Mouse (Mus musculus): Measurements from ENCODE around the gene Zfyve19. TPM values are rescaled to one million over a fixed set of nuclear protein-coding genes. Genes with fewer than 3 reads are reported as not detected.
A peak's percentile ranks its signal among the peaks of the same experiment; 100 is the strongest.

The Zfyve19 gene
- polyA plus RNA-seq, 1 experiment from 2014 or later: 53.6 TPM

- WGBS: 40% methylated on average over 3 of the region's 3 CpGs
- no peaks in the 10 kb centered on the region for H3K9me3 ChIP-seq
- no peaks in the 10 kb centered on the region for H3K36me3 ChIP-seq
- H3K9ac ChIP-seq (replicated peaks): no peak overlapping the region
- ATAC-seq (ENCODE audit: low FRiP score, low read depth): no peak
- no peak overlapping the region for H3K4me2 ChIP-seq (replicated peaks)
- H3K4me1 ChIP-seq: peaks cover 15% of the 10 kb centered on the region
- no peak overlapping the region for H3K4me3 ChIP-seq
- H3K27me3 ChIP-seq: no peaks in the 10 kb centered on the region
- no peak overlapping the region for H3K27ac ChIP-seq (replicated peaks)
These were observed 9.5 kb upstream of the Zfyve19 start for GRCm38 (mm10) chr2:119198934-119199333.

DNA sequence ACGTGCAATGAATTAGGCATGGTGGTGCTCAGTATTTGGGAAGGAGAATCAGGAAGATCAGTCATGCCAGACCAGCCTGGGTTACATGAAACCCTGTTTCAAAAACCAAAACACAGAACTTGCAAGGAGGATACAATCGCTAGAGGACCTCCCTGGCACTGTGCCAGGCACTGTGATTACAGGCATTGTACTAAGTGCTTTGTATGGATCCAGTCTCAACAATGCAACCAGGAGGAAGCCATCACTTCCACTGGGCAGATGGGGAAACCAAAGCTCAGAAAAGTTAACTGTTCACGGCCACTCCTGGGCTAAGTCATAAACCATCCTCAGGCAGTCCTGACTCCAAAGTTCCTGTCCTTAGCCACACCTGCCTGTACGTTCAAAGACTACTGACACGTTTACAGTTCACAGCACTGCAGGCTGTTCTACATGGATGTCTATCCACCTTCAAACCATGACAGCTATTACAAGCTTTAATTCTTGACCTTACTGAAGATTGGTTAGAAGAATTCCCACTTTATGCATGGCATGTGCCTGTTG, 5.4 kb upstream of the Zfyve19 start:
- Histone ChIP-seq H3K4me1 (peaks cover 21% of the 10 kb centered on the region), H3K9ac (replicated peaks) (no peak overlapping the region), H3K4me3 (no peak overlapping the region), H3K36me3 (no peaks in the 10 kb centered on the region), H3K9me3 (no peaks in the 10 kb centered on the region), H3K27me3 (no peaks in the 10 kb centered on the region), H3K27ac (replicated peaks) (no peak overlapping the region), H3K4me2 (replicated peaks) (no peak overlapping the region)
- 75% methylated on average over 5 of the region's 5 CpGs for WGBS
- no peak for ATAC-seq (ENCODE audit: low FRiP score, low read depth)

DNA sequence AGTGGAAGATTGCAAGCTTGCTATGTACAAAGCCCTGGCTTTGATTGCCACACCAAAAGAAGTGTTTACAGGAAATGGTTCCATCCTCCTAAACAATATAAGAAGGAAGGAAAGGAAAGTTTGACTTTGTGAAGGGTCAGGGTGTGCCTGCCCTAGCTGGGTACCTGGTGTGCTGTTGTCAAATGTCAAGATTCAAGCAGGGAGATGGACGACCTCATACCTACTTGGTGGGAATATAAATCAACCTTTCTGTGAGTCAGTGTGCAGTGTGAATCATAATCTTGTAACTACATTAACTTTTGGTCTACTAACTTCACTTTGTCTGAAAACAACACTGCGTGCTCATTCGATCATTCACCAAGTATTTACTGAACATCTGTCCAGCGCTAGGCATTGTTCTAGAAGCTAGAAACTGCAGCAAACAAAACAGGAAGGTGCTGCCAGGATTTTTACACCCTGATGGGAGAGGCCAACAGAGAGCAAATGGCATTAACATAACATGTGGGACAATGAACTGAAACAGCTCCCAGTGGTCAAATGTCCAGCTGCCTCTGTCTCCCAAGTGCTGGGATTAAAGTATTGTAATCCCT, 4.5 kb upstream of the Zfyve19 start:
- Histone ChIP-seq H3K4me3 (no peak overlapping the region), H3K9ac (replicated peaks) (no peak overlapping the region), H3K9me3 (no peaks in the 10 kb centered on the region), H3K4me2 (replicated peaks) (no peak overlapping the region), H3K36me3 (no peaks in the 10 kb centered on the region), H3K27ac (replicated peaks) (no peak overlapping the region), H3K4me1 (peaks cover 21% of the 10 kb centered on the region), H3K27me3 (no peaks in the 10 kb centered on the region)
- WGBS: 76% methylated on average over 4 of the region's 4 CpGs
- ATAC-seq (ENCODE audit: low FRiP score, low read depth): no peak

- ATAC-seq (ENCODE audit: low FRiP score, low read depth): 0 out of 2 replicates have a peak, but pooled peaks have one; percentile 0
- Histone ChIP-seq H3K4me1 (peaks cover 22% of the 10 kb centered on the region), H3K4me2 (replicated peaks) (peak overlapping the region; percentile 71), H3K9ac (replicated peaks) (peak overlapping the region; percentile 69), H3K27ac (replicated peaks) (peak overlapping the region; percentile 86), H3K9me3 (no peaks in the 10 kb centered on the region), H3K36me3 (peaks cover 23% of the 10 kb centered on the region), H3K27me3 (no peaks in the 10 kb centered on the region), H3K4me3 (peak overlapping the region; percentile 69)
- WGBS: 32% methylated on average over 6 of the region's 6 CpGs
These were observed 465 bp upstream of the Zfyve19 start for GRCm38 (mm10) chr2:119207961-119208343.

GRCm38 (mm10) chr2:119209176-119209507, 725 bp downstream of the Zfyve19 start:
- WGBS: 2% methylated on average over 13 of the region's 13 CpGs
- 0 out of 2 replicates have a peak overlapping the region, but pooled peaks have one; percentile 39 for H3K27ac ChIP-seq (replicated peaks)

GRCm38 (mm10) chr2:119229775-119230704, 21.6 kb downstream of the Zfyve19 start, which contains the start of gene Ppp1r14d:
Gene Ppp1r14d, minus strand, starts transcription at chr2:119229906.
- Histone ChIP-seq H3K27me3 (peaks cover 13% of the 10 kb centered on the region; the same call in 1 of the 2 replicates), H3K4me1 (no peaks in the 10 kb centered on the region), H3K4me2 (replicated peaks) (no peak within 1 kb of the TSS), H3K4me3 (no peak within 1 kb of the TSS), H3K27ac (replicated peaks) (no peak within 1 kb of the TSS), H3K9me3 (no peaks in the 10 kb centered on the region), H3K36me3 (no peaks in the 10 kb centered on the region), H3K9ac (replicated peaks) (no peak within 1 kb of the TSS)
- 75% methylated on average over 6 of the region's 6 CpGs for WGBS
- no peak for ATAC-seq (ENCODE audit: low FRiP score, low read depth)

More at GRCm38 (mm10) chr2:119209176-119209507, 725 bp downstream of the Zfyve19 start:
- no peaks in the 10 kb centered on the region for H3K9me3 ChIP-seq
- peaks cover 16% of the 10 kb centered on the region for H3K4me1 ChIP-seq
- no peak for ATAC-seq (ENCODE audit: low FRiP score, low read depth)
- H3K4me3 ChIP-seq: peak overlapping the region; percentile 69
- no peaks in the 10 kb centered on the region for H3K27me3 ChIP-seq
- peak overlapping the region; percentile 62 for H3K4me2 ChIP-seq (replicated peaks)
- peaks cover 30% of the 10 kb centered on the region for H3K36me3 ChIP-seq
- H3K9ac ChIP-seq (replicated peaks): peak overlapping the region; percentile 79

- peaks cover 71% of the 10 kb centered on the region for H3K27me3 ChIP-seq
- H3K27ac ChIP-seq (replicated peaks): no peak overlapping the region
These were observed 28.3 kb downstream of the Zfyve19 start for GRCm38 (mm10) chr2:119236682-119237209.

GRCm38 (mm10) chr2:119237210-119237870, 28.9 kb downstream of the Zfyve19 start, which contains the start of gene Spint1:
Gene Spint1, plus strand, starts transcription at chr2:119237362.
- H3K4me2 ChIP-seq (replicated peaks): peak within 1 kb of the TSS; percentile 62
- no peak within 1 kb of the TSS for H3K9ac ChIP-seq (replicated peaks)
- no peak for ATAC-seq (ENCODE audit: low FRiP score, low read depth)
- H3K9me3 ChIP-seq: no peaks in the 10 kb centered on the region
- under 1% methylated on average over 70 of the region's 73 CpGs for WGBS
- H3K4me1 ChIP-seq: peaks cover 13% of the 10 kb centered on the region
- peaks cover 71% of the 10 kb centered on the region for H3K27me3 ChIP-seq
- H3K36me3 ChIP-seq: no peaks in the 10 kb centered on the region
- no peak within 1 kb of the TSS for H3K27ac ChIP-seq (replicated peaks)
- peak within 1 kb of the TSS; percentile 41 for H3K4me3 ChIP-seq

More at GRCm38 (mm10) chr2:119236682-119237209, 28.3 kb downstream of the Zfyve19 start:
- 6% methylated on average over 25 of the region's 25 CpGs for WGBS
- Histone ChIP-seq H3K4me1 (peaks cover 13% of the 10 kb centered on the region), H3K36me3 (no peaks in the 10 kb centered on the region), H3K9me3 (no peaks in the 10 kb centered on the region), H3K9ac (replicated peaks) (no peak overlapping the region), H3K4me2 (replicated peaks) (peak overlapping the region; percentile 62), H3K4me3 (peak overlapping the region; percentile 41)
- no peak for ATAC-seq (ENCODE audit: low FRiP score, low read depth)

DNA sequence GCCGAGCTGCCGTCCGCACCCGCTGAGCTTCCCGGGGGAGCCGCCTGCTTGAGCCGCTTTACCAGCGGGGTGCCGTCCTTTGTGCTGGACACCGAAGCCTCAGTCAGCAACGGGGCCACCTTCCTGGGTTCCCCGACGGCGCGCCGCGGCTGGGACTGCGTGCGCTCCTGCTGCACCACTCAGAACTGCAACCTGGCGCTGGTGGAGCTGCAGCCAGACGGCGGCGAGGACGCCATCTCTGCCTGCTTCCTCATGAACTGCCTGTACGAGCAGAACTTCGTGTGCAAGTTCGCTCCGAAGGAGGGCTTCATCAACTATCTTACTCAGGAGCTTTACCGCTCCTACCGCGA, 29.4 kb downstream of the Zfyve19 start:
- no peak for ATAC-seq (ENCODE audit: low FRiP score, low read depth)
- no peak overlapping the region for H3K27ac ChIP-seq (replicated peaks)
- H3K9ac ChIP-seq (replicated peaks): no peak overlapping the region
- no peaks in the 10 kb centered on the region for H3K36me3 ChIP-seq
- H3K4me2 ChIP-seq (replicated peaks): peak overlapping the region; percentile 62
- H3K4me3 ChIP-seq: peak overlapping the region; percentile 41
- WGBS: under 1% methylated on average over 31 of the region's 31 CpGs
- H3K4me1 ChIP-seq: peaks cover 13% of the 10 kb centered on the region
- H3K9me3 ChIP-seq: no peaks in the 10 kb centered on the region
- peaks cover 71% of the 10 kb centered on the region for H3K27me3 ChIP-seq

DNA sequence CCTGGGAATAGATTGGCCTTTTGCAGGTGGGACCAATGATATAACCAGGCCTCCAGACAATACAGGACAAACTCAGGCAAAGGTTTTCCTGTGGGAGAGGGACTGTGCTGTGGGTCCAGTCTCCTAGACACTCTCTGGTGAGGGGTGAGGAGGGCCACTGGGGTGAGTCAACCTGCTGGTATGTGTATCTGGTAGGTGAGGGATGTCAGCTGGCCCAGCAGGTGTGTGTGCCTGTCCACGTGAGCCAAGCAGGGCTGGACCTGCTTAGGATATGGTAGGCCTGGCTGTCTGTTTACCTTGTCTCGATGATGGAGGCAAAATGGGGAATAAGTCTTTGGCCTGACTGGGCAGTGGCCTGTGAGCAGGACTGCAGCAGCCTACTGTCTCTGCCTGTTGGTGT, 30.3 kb downstream of the Zfyve19 start:
- no peak overlapping the region for H3K4me2 ChIP-seq (replicated peaks)
- H3K4me1 ChIP-seq: peaks cover 13% of the 10 kb centered on the region
- peaks cover 69% of the 10 kb centered on the region for H3K27me3 ChIP-seq
- no peaks in the 10 kb centered on the region for H3K36me3 ChIP-seq
- no peak for ATAC-seq (ENCODE audit: low FRiP score, low read depth)
- no peaks in the 10 kb centered on the region for H3K9me3 ChIP-seq
- 91% methylated on average over 2 of the region's 2 CpGs for WGBS
- H3K9ac ChIP-seq (replicated peaks): no peak overlapping the region
- H3K4me3 ChIP-seq: no peak overlapping the region
- H3K27ac ChIP-seq (replicated peaks): no peak overlapping the region

DNA sequence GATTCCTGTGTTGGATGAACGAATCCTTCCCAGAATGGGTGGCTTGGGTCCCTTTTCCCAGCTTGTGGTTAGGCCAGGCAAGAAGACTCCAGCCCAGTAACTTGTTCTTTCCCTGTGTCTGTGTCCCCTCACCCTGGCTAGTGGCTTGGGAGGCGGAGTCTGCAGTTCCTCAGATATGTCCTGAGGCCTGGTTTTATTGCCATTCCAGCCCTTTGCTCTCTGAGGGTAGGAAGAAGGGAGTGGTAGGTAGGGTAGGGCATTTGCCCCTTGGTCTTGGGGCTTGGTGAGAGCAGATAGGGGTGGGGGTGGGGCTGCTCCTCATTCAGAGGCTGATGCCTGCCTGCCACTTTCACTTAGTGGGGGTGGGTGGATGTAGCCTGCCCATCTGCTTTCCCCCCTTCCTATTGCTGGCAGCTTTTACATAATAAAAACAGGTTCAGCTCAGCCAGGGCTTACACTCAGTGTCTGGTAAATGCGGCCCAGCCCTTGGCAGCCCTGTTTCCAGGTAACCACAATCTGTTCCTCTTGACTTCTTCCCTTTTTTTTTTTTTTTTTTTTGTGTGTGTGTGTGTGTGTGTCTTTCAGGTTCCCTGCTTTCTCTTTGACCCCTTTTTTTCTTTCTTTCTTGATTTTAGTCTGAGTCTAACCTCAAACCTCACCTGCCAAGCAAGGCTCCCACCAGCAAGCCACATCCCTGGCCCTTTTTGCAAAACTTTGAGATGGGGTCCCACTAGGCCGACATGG, 31.8 kb downstream of the Zfyve19 start:
- ATAC-seq (ENCODE audit: low FRiP score, low read depth): no peak
- no peaks in the 10 kb centered on the region for H3K36me3 ChIP-seq
- peaks cover 57% of the 10 kb centered on the region for H3K27me3 ChIP-seq
- H3K4me3 ChIP-seq: no peak overlapping the region
- peaks cover 13% of the 10 kb centered on the region for H3K4me1 ChIP-seq
- no peak overlapping the region for H3K4me2 ChIP-seq (replicated peaks)
- no peak overlapping the region for H3K9ac ChIP-seq (replicated peaks)
- H3K9me3 ChIP-seq: no peaks in the 10 kb centered on the region
- 68% methylated on average over 4 of the region's 4 CpGs for WGBS
- no peak overlapping the region for H3K27ac ChIP-seq (replicated peaks)

Measured in midbrain, embryonic 12.5 days (tissue).